Mouse (Mus musculus) cortical plate, adult 2 months (tissue): ENCODE measurements around the gene Mup4.

Experiments
- CTCF ChIP-seq: fragments of 200-500 bp; IDR thresholded peaks from 2 replicates; pipeline ENCODE4 v1.5.1; 2011; ENCODE audit warnings: mild to moderate bottlenecking, control low read depth, low read length; ENCODE audit not compliant: insufficient read depth; ENCODE audit errors: extremely low read depth
- POLR2A ChIP-seq: fragments of 200-500 bp; IDR thresholded peaks from 2 replicates; pipeline ENCODE4 v1.6.1; 2011; ENCODE audit warnings: mild to moderate bottlenecking, low read length, control low read depth; ENCODE audit not compliant: insufficient read depth; ENCODE audit errors: extremely low read depth

DNA sequence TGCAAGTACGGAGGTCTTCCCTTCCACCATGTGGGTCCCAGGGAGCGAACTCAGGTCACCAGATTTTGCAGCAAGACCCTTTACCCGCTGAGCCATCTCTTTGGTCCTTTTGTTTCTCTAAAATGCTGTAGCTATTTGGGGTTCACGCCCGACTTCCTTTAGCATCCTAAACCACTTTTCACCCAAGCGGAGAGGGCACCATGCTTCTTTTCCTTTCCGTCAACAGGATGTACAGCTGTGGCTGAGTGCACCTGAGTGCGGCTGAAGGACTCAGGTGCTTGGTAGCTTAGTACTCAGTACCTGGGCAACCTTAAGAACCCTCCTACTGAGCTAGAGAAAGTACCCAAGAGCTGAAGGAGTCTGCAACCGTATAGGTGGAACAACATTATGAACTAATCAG is 35.4 kb downstream of the Mup4 start:
- TF ChIP-seq CTCF (no peak), POLR2A (no peak)
